Mouse (Mus musculus) lung, postnatal 0 days (tissue): ENCODE data around the gene Zfp575. TPM values are rescaled to one million over a fixed set of nuclear protein-coding genes. Genes with fewer than 3 reads are reported as not detected.
A peak's percentile ranks its signal among the peaks of the same experiment; 100 is the strongest.

ENCODE experiments used
- ATAC-seq: fragments of 200-750 bp; cut with Nextera tagmentation; 2 replicates; pipeline ENCODE4 v1.8.0; 2017; ENCODE audit warnings: moderate library complexity
- DNase-seq: peaks from one replicate; pipeline ENCODE4 v3.0.0-alpha.2; 2016; ENCODE audit warnings: low spot score
- H3K27ac ChIP-seq: fragments of 300-500 bp; sonication (generic); 2 replicates; pipeline ENCODE4 v1.5.1; 2014; ENCODE audit warnings: antibody characterized with exemption, mild to moderate bottlenecking, low read length, mixed read lengths
- H3K27me3 ChIP-seq: fragments of 300-500 bp; sonication (generic); replicated peaks from 2 replicates; pipeline ENCODE4 v1.6.1; 2014; ENCODE audit warnings: low read length, mixed read lengths; ENCODE audit not compliant: insufficient read depth
- H3K36me3 ChIP-seq: fragments of 300-500 bp; sonication (generic); 2 replicates; pipeline ENCODE4 v1.6.1; 2014; ENCODE audit warnings: low read length, mixed read lengths; ENCODE audit not compliant: insufficient read depth
- H3K4me1 ChIP-seq: fragments of 300-500 bp; sonication (generic); 2 replicates; pipeline ENCODE4 v1.6.1; 2014; ENCODE audit warnings: antibody characterized with exemption, low read depth, low read length, mixed read lengths; ENCODE audit not compliant: insufficient read depth
- H3K4me2 ChIP-seq: fragments of 300-500 bp; sonication (generic); replicated peaks from 2 replicates; pipeline ENCODE4 v1.6.1; 2014; ENCODE audit warnings: low read depth, mild to moderate bottlenecking, low read length, moderate library complexity, mixed read lengths
- H3K4me3 ChIP-seq: fragments of 300-500 bp; sonication (generic); 2 replicates; pipeline ENCODE4 v1.5.1; 2014; ENCODE audit warnings: low read depth, low read length
- H3K9ac ChIP-seq: fragments of 300-500 bp; sonication (generic); replicated peaks from 2 replicates; pipeline ENCODE4 v1.6.1; 2014; ENCODE audit warnings: low read depth, mild to moderate bottlenecking
- H3K9me3 ChIP-seq: fragments of 300-500 bp; sonication (generic); 2 replicates; pipeline ENCODE4 v1.6.1; 2016; ENCODE audit warnings: low read length, mixed read lengths
- CTCF ChIP-seq: IDR thresholded peaks from 2 replicates; pipeline ENCODE4 v1.5.1; 2016; ENCODE audit warnings: antibody characterized with exemption, mild to moderate bottlenecking
- EP300 ChIP-seq: IDR thresholded peaks from 2 replicates; pipeline ENCODE4 v1.6.1; 2016; ENCODE audit warnings: antibody characterized with exemption, mild to moderate bottlenecking, control low read depth
- WGBS: fragments of 180-500 bp; shearing (Covaris S2); extraction: QIAGEN DNeasy Blood & Tissue Kit; methylation state at CpG from one replicate; pipeline ENCODE4 v1.1.7; 2014; 5-methylcytosine and 5-hydroxymethylcytosine counted together
- polyA plus RNA-seq: library from polyadenylated mRNA; unstranded; fragments of >200 nt; fragmentation: Nextera tagmentation; extraction: Ambion mirVana; gene quantifications from 2 replicates; pipeline ENCODE4 v1.2.1, GENCODE M21; 2015

Gene Zfp575
- polyA plus RNA-seq, 1 experiment from 2014 or later, result 1.5 TPM

GRCm38 (mm10) chr7:24546068-24546614, 41.3 kb downstream of the Zfp575 start, which contains the start of the genes Pinlyp and Xrcc1:
Gene Pinlyp, minus strand, starts transcription at chr7:24546118.
Gene Xrcc1, plus strand, starts transcription at chr7:24546289.
- peak within 1 kb of the TSS; percentile 73 for H3K4me2 ChIP-seq
- peak within 1 kb of the TSS; percentile 64 for H3K27ac ChIP-seq
- no peaks in the 10 kb centered on the region for H3K9me3 ChIP-seq
- H3K4me1 ChIP-seq, result no peaks in the 10 kb centered on the region; the same call in 1 of the 2 replicates
- TF ChIP-seq CTCF (no peak), EP300 (no peak)
- H3K4me3 ChIP-seq, result peak within 1 kb of the TSS; percentile 75
- no peaks in the 10 kb centered on the region for H3K27me3 ChIP-seq
- no peak for DNase-seq
- 31% methylated on average over 13 of the region's 13 CpGs for WGBS
- peak within 1 kb of the TSS; percentile 77 for H3K9ac ChIP-seq
- ATAC-seq, result no peak
- H3K36me3 ChIP-seq, result no peaks in the 10 kb centered on the region

DNA sequence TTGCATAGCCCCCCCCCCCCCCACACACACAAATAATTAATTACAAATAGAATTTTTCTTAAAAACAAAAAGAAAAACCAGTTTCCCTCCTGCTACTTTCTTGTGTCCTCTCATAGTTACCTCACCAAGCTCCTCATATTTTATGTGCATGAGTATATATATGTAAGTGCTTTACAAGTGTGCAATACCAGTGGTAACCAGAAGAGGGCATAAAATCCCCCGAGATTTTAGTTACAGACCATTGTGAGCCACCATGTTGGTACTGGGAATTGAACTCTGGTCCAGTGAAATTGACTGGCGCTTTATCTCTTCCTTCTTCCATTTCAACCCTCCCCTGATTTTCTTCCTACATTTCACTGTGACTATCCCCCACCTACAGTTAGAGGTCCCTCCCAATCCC, 42.9 kb downstream of the Zfp575 start:
- Histone ChIP-seq H3K4me2 (no peak overlapping the region), H3K27ac (no peak overlapping the region), H3K27me3 (no peaks in the 10 kb centered on the region), H3K36me3 (no peaks in the 10 kb centered on the region), H3K9ac (no peak overlapping the region), H3K4me1 (no peaks in the 10 kb centered on the region; the same call in 1 of the 2 replicates), H3K9me3 (no peaks in the 10 kb centered on the region), H3K4me3 (no peak overlapping the region)
- DNase-seq (no peak), ATAC-seq (no peak)
- WGBS, result 83% methylated on average over 2 of the region's 2 CpGs
- TF ChIP-seq CTCF, result peak; percentile 24
- no peak for TF ChIP-seq EP300

- H3K27ac ChIP-seq, result no peak overlapping the region
- H3K4me3 ChIP-seq, result no peak overlapping the region
- H3K9ac ChIP-seq, result no peak overlapping the region
- peak; percentile 6; the same call in 1 of the 2 replicates for ATAC-seq
- no peaks in the 10 kb centered on the region for H3K9me3 ChIP-seq
- H3K27me3 ChIP-seq, result no peaks in the 10 kb centered on the region
- TF ChIP-seq CTCF (no peak), EP300 (no peak)
- no peak overlapping the region for H3K4me2 ChIP-seq
- no peaks in the 10 kb centered on the region; the same call in 1 of the 2 replicates for H3K36me3 ChIP-seq
- 79% methylated on average over 4 of the region's 4 CpGs for WGBS
- H3K4me1 ChIP-seq, result no peaks in the 10 kb centered on the region
- no peak for DNase-seq
Measured at GRCm38 (mm10) chr7:24539686-24540085, 47.8 kb downstream of the Zfp575 start.

DNA sequence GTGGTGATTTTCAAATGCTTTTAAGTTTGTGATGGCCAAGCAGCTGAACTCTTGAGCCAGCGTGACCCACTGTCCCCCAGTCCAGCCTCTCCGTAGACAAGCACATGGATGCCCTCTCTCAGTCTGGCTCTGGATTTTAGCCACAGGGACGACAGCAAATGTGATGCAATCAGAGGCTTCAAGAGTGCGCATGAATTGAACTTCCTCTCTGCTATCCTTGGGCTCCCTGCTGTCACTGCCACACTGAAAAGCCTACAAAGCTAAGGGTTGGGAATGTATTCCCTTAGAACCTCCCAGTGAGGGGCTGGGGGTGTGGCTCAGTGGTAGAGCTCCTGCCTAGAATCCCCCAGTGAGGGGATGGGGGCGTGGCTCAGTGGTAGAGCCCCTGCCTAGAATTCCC, 48.7 kb downstream of the Zfp575 start:
- Histone ChIP-seq H3K27ac (no peak overlapping the region), H3K9me3 (no peaks in the 10 kb centered on the region), H3K4me2 (no peak overlapping the region), H3K9ac (no peak overlapping the region), H3K4me1 (no peaks in the 10 kb centered on the region), H3K27me3 (no peaks in the 10 kb centered on the region), H3K36me3 (peaks cover 7% of the 10 kb centered on the region; the same call in 1 of the 2 replicates), H3K4me3 (no peak overlapping the region)
- ATAC-seq (no peak), DNase-seq (no peak)
- 80% methylated on average over 5 of the region's 5 CpGs for WGBS
- TF ChIP-seq EP300 (no peak), CTCF (no peak)

DNA sequence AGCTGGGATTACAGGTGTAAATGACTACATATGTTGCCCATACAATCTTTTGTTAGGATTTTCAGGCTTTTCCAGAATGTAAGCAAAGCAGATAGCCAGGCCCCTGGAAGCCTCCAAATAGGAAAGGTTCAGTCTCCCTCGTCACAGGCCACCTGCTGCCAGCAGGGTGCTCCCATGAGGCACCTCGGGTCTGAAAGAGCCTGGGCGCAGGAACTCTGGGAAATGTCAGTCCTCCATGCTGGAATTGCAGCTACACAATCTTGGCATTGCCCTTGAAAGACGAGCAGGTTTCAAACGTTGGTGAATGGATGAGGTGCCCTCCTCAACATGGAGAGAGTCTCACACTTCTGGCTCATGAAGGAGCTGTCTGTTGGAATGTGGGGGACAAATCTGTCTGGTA, 49.3 kb downstream of the Zfp575 start:
- Histone ChIP-seq H3K4me3 (no peak overlapping the region), H3K9me3 (no peaks in the 10 kb centered on the region), H3K27ac (no peak overlapping the region), H3K36me3 (peaks cover 8% of the 10 kb centered on the region; the same call in 1 of the 2 replicates), H3K9ac (no peak overlapping the region), H3K4me2 (no peak overlapping the region), H3K27me3 (no peaks in the 10 kb centered on the region), H3K4me1 (no peaks in the 10 kb centered on the region)
- DNase-seq, result no peak
- no peak for ATAC-seq
- WGBS, result 36% methylated on average over 5 of the region's 5 CpGs
- TF ChIP-seq CTCF, result peak; percentile 20; the same call in 1 of the 2 replicates
- no peak for TF ChIP-seq EP300

DNA sequence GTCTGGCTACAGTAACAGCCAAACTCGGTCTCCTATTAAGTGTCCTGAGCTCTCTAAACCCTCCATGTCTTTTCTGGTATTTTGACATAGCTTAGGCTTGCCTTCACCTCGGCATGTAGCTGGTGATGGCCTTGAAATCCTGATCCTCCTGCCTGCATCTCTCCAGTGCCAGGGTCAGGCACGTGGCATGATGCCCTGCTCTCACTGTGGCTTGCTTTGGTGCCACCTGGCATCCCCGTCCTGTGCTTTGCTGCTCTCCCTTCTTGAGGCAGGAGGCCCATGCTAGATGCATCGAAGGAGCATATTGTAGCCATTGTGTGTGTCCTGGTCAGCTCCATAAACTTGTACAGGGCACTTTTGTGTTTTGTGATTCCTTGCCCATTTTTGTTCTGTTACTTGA, 49.9 kb downstream of the Zfp575 start:
- no peak overlapping the region for H3K4me3 ChIP-seq
- no peak overlapping the region for H3K9ac ChIP-seq
- WGBS, result 72% methylated on average over 5 of the region's 5 CpGs
- no peak overlapping the region for H3K27ac ChIP-seq
- ATAC-seq (no peak), DNase-seq (no peak)
- TF ChIP-seq EP300 (no peak), CTCF (no peak)
- no peaks in the 10 kb centered on the region for H3K27me3 ChIP-seq
- peaks cover 8% of the 10 kb centered on the region; the same call in 1 of the 2 replicates for H3K36me3 ChIP-seq
- H3K9me3 ChIP-seq, result no peaks in the 10 kb centered on the region
- no peak overlapping the region for H3K4me2 ChIP-seq
- no peaks in the 10 kb centered on the region for H3K4me1 ChIP-seq
